Mouse (Mus musculus): ENCODE measurements around the gene Cbarp. TPM values are rescaled to one million over a fixed set of nuclear protein-coding genes. Genes with fewer than 3 reads are reported as not detected.

Cbarp gene
- polyA plus RNA-seq, 1 experiment from 2014 or later, result 5.0 TPM

- no peak overlapping the region for H3K27ac ChIP-seq
- H3K4me2 ChIP-seq, result no peak overlapping the region
- H3K4me1 ChIP-seq, result peaks cover 35% of the 10 kb centered on the region
- no peaks in the 10 kb centered on the region for H3K9me3 ChIP-seq
- H3K9ac ChIP-seq, result no peak overlapping the region
- 20% methylated on average over 4 of the region's 4 CpGs for WGBS
- H3K27me3 ChIP-seq, result no peaks in the 10 kb centered on the region
- H3K4me3 ChIP-seq, result no peak overlapping the region
- ATAC-seq (ENCODE audit: borderline replicate concordance, extremely low read depth, low FRiP score, low TSS enrichment), result no peak
- H3K36me3 ChIP-seq, result peaks cover 15% of the 10 kb centered on the region
Measured at GRCm38 (mm10) chr10:80175536-80176269, 35.1 kb upstream of the Cbarp start.

- H3K36me3 ChIP-seq, result peaks cover 25% of the 10 kb centered on the region
- H3K9ac ChIP-seq, result no peak overlapping the region
- 48% methylated on average over 2 of the region's 2 CpGs for WGBS
- H3K27ac ChIP-seq, result no peak overlapping the region
- no peaks in the 10 kb centered on the region for H3K27me3 ChIP-seq
- no peak for ATAC-seq (ENCODE audit: borderline replicate concordance, extremely low read depth, low FRiP score, low TSS enrichment)
- H3K4me1 ChIP-seq, result peaks cover 28% of the 10 kb centered on the region
- no peaks in the 10 kb centered on the region for H3K9me3 ChIP-seq
- no peak overlapping the region for H3K4me2 ChIP-seq
- H3K4me3 ChIP-seq, result no peak overlapping the region
Measured at GRCm38 (mm10) chr10:80174705-80175104, 34.1 kb upstream of the Cbarp start.

GRCm38 (mm10) chr10:80173955-80174640 lies 33.5 kb upstream of the Cbarp start:
- WGBS, result 83% methylated on average over 10 of the region's 10 CpGs
- H3K9ac ChIP-seq, result no peak overlapping the region

GRCm38 (mm10) chr10:80173358-80173757 lies 32.7 kb upstream of the Cbarp start:
- peak overlapping the region; percentile 93; the same call in 1 of the 2 replicates for H3K27ac ChIP-seq
- no peaks in the 10 kb centered on the region for H3K27me3 ChIP-seq
- H3K9me3 ChIP-seq, result no peaks in the 10 kb centered on the region
- peak overlapping the region; percentile 60 for H3K9ac ChIP-seq
- peak overlapping the region; percentile 69 for H3K4me3 ChIP-seq
- H3K4me1 ChIP-seq, result peaks cover 37% of the 10 kb centered on the region
- H3K36me3 ChIP-seq, result peaks cover 26% of the 10 kb centered on the region
- no peak for ATAC-seq (ENCODE audit: borderline replicate concordance, extremely low read depth, low FRiP score, low TSS enrichment)
- H3K4me2 ChIP-seq, result peak overlapping the region; percentile 73
- WGBS, result 11% methylated on average over 11 of the region's 11 CpGs

More at GRCm38 (mm10) chr10:80173955-80174640, 33.5 kb upstream of the Cbarp start:
- no peak overlapping the region for H3K4me3 ChIP-seq
- no peak overlapping the region for H3K27ac ChIP-seq
- H3K36me3 ChIP-seq, result peaks cover 26% of the 10 kb centered on the region
- H3K27me3 ChIP-seq, result no peaks in the 10 kb centered on the region
- no peak overlapping the region for H3K4me2 ChIP-seq
- no peaks in the 10 kb centered on the region for H3K9me3 ChIP-seq
- H3K4me1 ChIP-seq, result peaks cover 33% of the 10 kb centered on the region
- ATAC-seq (ENCODE audit: borderline replicate concordance, extremely low read depth, low FRiP score, low TSS enrichment), result no peak

DNA sequence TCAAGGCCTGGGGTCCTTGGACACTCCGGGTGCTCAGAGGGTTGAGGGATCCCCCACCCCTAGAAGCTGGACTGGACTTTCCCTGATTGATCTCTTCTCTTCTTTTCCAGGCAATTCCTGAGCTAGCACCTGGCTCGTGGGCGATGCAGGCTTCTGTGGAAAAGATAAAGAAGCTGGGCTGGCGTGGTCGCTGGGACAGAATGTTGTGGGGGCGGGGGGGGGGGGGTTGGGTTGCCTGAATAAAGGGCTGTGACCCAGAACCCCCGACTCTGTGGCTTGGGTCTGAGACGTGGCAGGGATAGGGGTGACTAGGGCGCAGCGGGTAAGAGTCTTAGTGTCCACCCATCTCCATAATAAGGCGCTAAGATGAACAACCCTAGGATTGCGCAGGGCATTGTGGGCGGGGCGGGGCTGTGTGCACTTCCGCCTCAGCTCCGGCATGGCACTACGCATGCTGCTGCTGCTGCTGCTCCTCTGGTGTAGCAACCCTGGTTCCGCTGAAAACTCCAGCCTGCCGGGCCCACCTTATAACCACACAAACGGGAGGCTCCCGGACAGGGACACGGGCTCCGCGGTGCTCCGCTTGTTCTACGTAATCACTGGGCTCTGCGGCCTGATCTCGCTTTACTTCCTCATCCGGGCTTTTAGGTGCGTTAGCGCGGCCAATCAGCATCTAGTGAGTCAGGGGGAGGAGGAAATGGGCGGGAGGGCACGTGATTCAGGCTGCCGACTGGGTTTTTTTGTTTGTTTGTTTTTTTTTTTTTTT lies 32.1 kb upstream of the Cbarp start, which contains the start of gene 1600002K03Rik:
1600002K03Rik (plus strand) TSS at position 418 of the 766 bp plus-strand sequence.
- peaks cover 26% of the 10 kb centered on the region for H3K36me3 ChIP-seq
- peaks cover 37% of the 10 kb centered on the region for H3K4me1 ChIP-seq
- WGBS, result 8% methylated on average over 35 of the region's 35 CpGs
- no peaks in the 10 kb centered on the region for H3K27me3 ChIP-seq
- peak within 1 kb of the TSS; percentile 69 for H3K4me3 ChIP-seq
- H3K4me2 ChIP-seq, result peak within 1 kb of the TSS; percentile 73
- H3K9ac ChIP-seq, result peak within 1 kb of the TSS; percentile 60
- peak within 1 kb of the TSS; percentile 93 for H3K27ac ChIP-seq
- H3K9me3 ChIP-seq, result no peaks in the 10 kb centered on the region
- peak; percentile 72 for ATAC-seq (ENCODE audit: borderline replicate concordance, extremely low read depth, low FRiP score, low TSS enrichment)

- WGBS, result 84% methylated on average over 43 of the region's 45 CpGs
- Histone ChIP-seq H3K36me3 (peaks cover 26% of the 10 kb centered on the region), H3K27ac (peak overlapping the region; percentile 93), H3K9me3 (no peaks in the 10 kb centered on the region), H3K4me3 (peak overlapping the region; percentile 69; the same call in 1 of the 2 replicates), H3K4me1 (peaks cover 40% of the 10 kb centered on the region), H3K9ac (peak overlapping the region; percentile 60; the same call in 1 of the 2 replicates), H3K27me3 (no peaks in the 10 kb centered on the region), H3K4me2 (peak overlapping the region; percentile 73)
- ATAC-seq (ENCODE audit: borderline replicate concordance, extremely low read depth, low FRiP score, low TSS enrichment), result no peak
Measured at GRCm38 (mm10) chr10:80171760-80172526, 31.3 kb upstream of the Cbarp start.

GRCm38 (mm10) chr10:80171252-80171651 lies 30.6 kb upstream of the Cbarp start:
- Histone ChIP-seq H3K27ac (no peak overlapping the region), H3K9ac (0 out of 2 replicates have a peak overlapping the region, but pooled peaks have one; percentile 6)

GRCm38 (mm10) chr10:80170601-80171021 lies 30.0 kb upstream of the Cbarp start:
- Histone ChIP-seq H3K4me2 (no peak overlapping the region), H3K27ac (no peak overlapping the region), H3K9ac (no peak overlapping the region), H3K27me3 (no peaks in the 10 kb centered on the region), H3K4me1 (peaks cover 48% of the 10 kb centered on the region), H3K9me3 (no peaks in the 10 kb centered on the region), H3K36me3 (peaks cover 26% of the 10 kb centered on the region), H3K4me3 (no peak overlapping the region)
- no peak for ATAC-seq (ENCODE audit: borderline replicate concordance, extremely low read depth, low FRiP score, low TSS enrichment)
- 93% methylated on average over 19 of the region's 19 CpGs for WGBS

More at GRCm38 (mm10) chr10:80171252-80171651, 30.6 kb upstream of the Cbarp start:
- no peaks in the 10 kb centered on the region for H3K9me3 ChIP-seq
- H3K36me3 ChIP-seq, result peaks cover 26% of the 10 kb centered on the region
- WGBS, result 77% methylated on average over 15 of the region's 15 CpGs
- no peak overlapping the region for H3K4me3 ChIP-seq
- H3K4me1 ChIP-seq, result peaks cover 46% of the 10 kb centered on the region
- no peak overlapping the region for H3K4me2 ChIP-seq
- ATAC-seq (ENCODE audit: borderline replicate concordance, extremely low read depth, low FRiP score, low TSS enrichment), result no peak
- no peaks in the 10 kb centered on the region for H3K27me3 ChIP-seq

GRCm38 (mm10) chr10:80170052-80170451 lies 29.4 kb upstream of the Cbarp start:
- Histone ChIP-seq H3K27ac (no peak overlapping the region), H3K4me2 (no peak overlapping the region), H3K9me3 (no peaks in the 10 kb centered on the region), H3K4me3 (no peak overlapping the region), H3K27me3 (no peaks in the 10 kb centered on the region), H3K9ac (no peak overlapping the region), H3K36me3 (peaks cover 26% of the 10 kb centered on the region), H3K4me1 (peaks cover 52% of the 10 kb centered on the region)
- 94% methylated on average over 16 of the region's 16 CpGs for WGBS
- no peak for ATAC-seq (ENCODE audit: borderline replicate concordance, extremely low read depth, low FRiP score, low TSS enrichment)

GRCm38 (mm10) chr10:80169651-80170050 lies 29.0 kb upstream of the Cbarp start:
- Histone ChIP-seq H3K9ac (no peak overlapping the region), H3K4me3 (no peak overlapping the region), H3K36me3 (peaks cover 26% of the 10 kb centered on the region), H3K4me2 (peak overlapping the region; percentile 62; the same call in 1 of the 2 replicates), H3K27me3 (no peaks in the 10 kb centered on the region), H3K27ac (no peak overlapping the region), H3K4me1 (peaks cover 54% of the 10 kb centered on the region), H3K9me3 (no peaks in the 10 kb centered on the region)
- WGBS, result 87% methylated on average over 7 of the region's 7 CpGs
- no peak for ATAC-seq (ENCODE audit: borderline replicate concordance, extremely low read depth, low FRiP score, low TSS enrichment)

GRCm38 (mm10) chr10:80169070-80169469 lies 28.4 kb upstream of the Cbarp start:
- Histone ChIP-seq H3K9ac (peak overlapping the region; percentile 99), H3K36me3 (peaks cover 26% of the 10 kb centered on the region), H3K4me1 (peaks cover 60% of the 10 kb centered on the region), H3K4me2 (peak overlapping the region; percentile 62), H3K27ac (0 out of 2 replicates have a peak overlapping the region, but pooled peaks have one; percentile 100), H3K4me3 (peak overlapping the region; percentile 84), H3K27me3 (no peaks in the 10 kb centered on the region), H3K9me3 (no peaks in the 10 kb centered on the region)
- no peak for ATAC-seq (ENCODE audit: borderline replicate concordance, extremely low read depth, low FRiP score, low TSS enrichment)
- 36% methylated on average over 1 of the region's 1 CpGs for WGBS

Data from lung, embryonic 15.5 days (tissue).